Mouse (Mus musculus): ENCODE measurements around the gene Zfp277. TPM values are rescaled to one million over a fixed set of nuclear protein-coding genes. Genes with fewer than 3 reads are reported as not detected.

Zfp277 gene
- polyA plus RNA-seq, 1 experiment from 2014 or later = 39.0 TPM

DNA sequence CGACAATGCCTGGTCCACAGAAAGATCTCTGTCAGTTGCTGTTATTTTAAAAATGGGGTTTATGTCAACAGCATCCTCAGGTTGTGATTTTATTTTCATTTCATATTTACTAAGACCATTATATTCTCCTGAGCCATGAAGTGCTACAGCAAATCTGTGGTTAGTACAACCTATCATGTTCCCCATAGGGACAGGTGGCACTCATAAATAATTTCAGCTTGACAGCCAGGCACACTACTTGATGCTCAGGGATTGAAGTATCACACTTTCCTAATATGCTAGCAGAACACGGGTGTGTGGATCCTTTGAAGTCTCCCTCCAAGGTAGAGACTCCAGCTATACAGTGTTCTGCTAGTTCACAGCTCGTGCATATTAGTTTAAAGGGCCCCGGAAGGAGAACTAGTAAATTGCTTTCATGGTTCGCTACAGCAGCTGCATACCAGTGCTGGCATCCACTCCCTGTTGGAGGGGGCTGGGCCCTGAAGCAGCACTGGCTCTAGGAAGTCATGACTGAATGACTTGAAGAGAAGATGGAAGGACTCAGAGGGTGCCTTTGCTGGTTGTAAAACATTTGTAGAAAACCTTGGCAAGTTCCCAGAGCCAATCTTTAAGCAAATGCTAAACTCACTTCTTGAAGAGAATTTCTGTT, 118.6 kb downstream of the Zfp277 start:
- H3K36me3 ChIP-seq (replicated peaks) = 0 out of 2 replicates have a peak, but pooled peaks cover 6% of the 10 kb centered on the region
- 76% methylated on average over 5 of the region's 5 CpGs for WGBS
- DNase-seq (ENCODE audit: low spot score) = no peak

DNA sequence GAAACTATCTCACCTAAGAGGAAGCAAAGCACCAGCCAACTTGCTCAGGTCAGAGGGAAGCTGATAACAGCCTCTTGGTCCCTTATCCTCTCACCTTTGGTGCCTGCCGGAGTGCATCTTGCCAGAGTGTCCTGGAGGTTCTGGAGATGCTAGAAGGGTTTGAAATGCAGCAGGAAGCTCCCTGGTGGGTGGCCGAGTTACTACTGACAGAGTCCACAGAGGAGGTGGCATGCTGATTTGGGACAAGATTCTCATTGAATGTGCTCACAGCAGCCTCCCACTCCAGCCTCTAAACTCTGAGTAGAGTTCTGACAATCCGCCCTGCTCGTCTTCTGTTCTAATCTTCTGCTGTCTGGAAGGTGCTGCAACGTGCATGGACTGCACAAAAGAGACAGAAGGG, 120.1 kb downstream of the Zfp277 start:
- no peaks in the 10 kb centered on the region for H3K9me3 ChIP-seq
- peaks cover 10% of the 10 kb centered on the region for H3K36me3 ChIP-seq (replicated peaks)
- H3K27me3 ChIP-seq (replicated peaks; ENCODE audit: low read depth, poor library complexity, severe bottlenecking) = no peaks in the 10 kb centered on the region
- H3K4me3 ChIP-seq = no peak overlapping the region
- WGBS = 73% methylated on average over 5 of the region's 5 CpGs
- no peak overlapping the region for H3K27ac ChIP-seq (replicated peaks)
- peaks cover 4% of the 10 kb centered on the region; the same call in 1 of the 2 replicates for H3K4me1 ChIP-seq
- no peak for DNase-seq (ENCODE audit: low spot score)

More for the DNA sequence above, 118.6 kb downstream of the Zfp277 start:
- no peak overlapping the region for H3K27ac ChIP-seq (replicated peaks)
- no peaks in the 10 kb centered on the region for H3K9me3 ChIP-seq
- H3K4me1 ChIP-seq = peaks cover 4% of the 10 kb centered on the region; the same call in 1 of the 2 replicates
- H3K4me3 ChIP-seq = no peak overlapping the region
- no peaks in the 10 kb centered on the region for H3K27me3 ChIP-seq (replicated peaks; ENCODE audit: low read depth, poor library complexity, severe bottlenecking)

- Histone ChIP-seq H3K27me3 (replicated peaks; ENCODE audit: low read depth, poor library complexity, severe bottlenecking) (no peaks in the 10 kb centered on the region), H3K4me3 (no peak overlapping the region), H3K27ac (replicated peaks) (no peak overlapping the region), H3K4me1 (peaks cover 4% of the 10 kb centered on the region; the same call in 1 of the 2 replicates), H3K36me3 (replicated peaks) (peaks cover 17% of the 10 kb centered on the region), H3K9me3 (no peaks in the 10 kb centered on the region)
- 71% methylated on average over 5 of the region's 5 CpGs for WGBS
- no peak for DNase-seq (ENCODE audit: low spot score)
Measured at GRCm38 (mm10) chr12:40324819-40325218, 120.9 kb downstream of the Zfp277 start.

- H3K27ac ChIP-seq (replicated peaks) = no peak overlapping the region
- peaks cover 5% of the 10 kb centered on the region; the same call in 1 of the 2 replicates for H3K36me3 ChIP-seq (replicated peaks)
- no peaks in the 10 kb centered on the region for H3K27me3 ChIP-seq (replicated peaks; ENCODE audit: low read depth, poor library complexity, severe bottlenecking)
- no peaks in the 10 kb centered on the region for H3K4me1 ChIP-seq
- H3K9me3 ChIP-seq = 0 out of 2 replicates have a peak, but pooled peaks cover 2% of the 10 kb centered on the region
- H3K4me3 ChIP-seq = no peak overlapping the region
- 90% methylated on average over 2 of the region's 2 CpGs for WGBS
- DNase-seq (ENCODE audit: low spot score) = no peak
Measured at GRCm38 (mm10) chr12:40315146-40315545, 130.6 kb downstream of the Zfp277 start.

GRCm38 (mm10) chr12:40303960-40304359, 141.7 kb downstream of the Zfp277 start:
- no peaks in the 10 kb centered on the region for H3K9me3 ChIP-seq
- WGBS = 84% methylated on average over 6 of the region's 6 CpGs
- no peak overlapping the region for H3K4me3 ChIP-seq
- no peaks in the 10 kb centered on the region for H3K27me3 ChIP-seq (replicated peaks; ENCODE audit: low read depth, poor library complexity, severe bottlenecking)
- H3K27ac ChIP-seq (replicated peaks) = no peak overlapping the region
- no peak for DNase-seq (ENCODE audit: low spot score)
- H3K36me3 ChIP-seq (replicated peaks) = no peaks in the 10 kb centered on the region
- H3K4me1 ChIP-seq = no peaks in the 10 kb centered on the region

GRCm38 (mm10) chr12:40298636-40299035, 147.1 kb downstream of the Zfp277 start:
- no peaks in the 10 kb centered on the region for H3K9me3 ChIP-seq
- WGBS = 89% methylated on average over 3 of the region's 3 CpGs
- H3K4me3 ChIP-seq = no peak overlapping the region
- H3K4me1 ChIP-seq = no peaks in the 10 kb centered on the region
- DNase-seq (ENCODE audit: low spot score) = no peak
- H3K27me3 ChIP-seq (replicated peaks; ENCODE audit: low read depth, poor library complexity, severe bottlenecking) = no peaks in the 10 kb centered on the region
- no peak overlapping the region for H3K27ac ChIP-seq (replicated peaks)
- H3K36me3 ChIP-seq (replicated peaks) = no peaks in the 10 kb centered on the region

- Histone ChIP-seq H3K4me1 (no peaks in the 10 kb centered on the region), H3K36me3 (replicated peaks) (no peaks in the 10 kb centered on the region), H3K4me3 (no peak overlapping the region), H3K9me3 (peaks cover 11% of the 10 kb centered on the region; the same call in 1 of the 2 replicates), H3K27ac (replicated peaks) (no peak overlapping the region), H3K27me3 (replicated peaks; ENCODE audit: low read depth, poor library complexity, severe bottlenecking) (no peaks in the 10 kb centered on the region)
- DNase-seq (ENCODE audit: low spot score) = no peak
- 84% methylated on average over 4 of the region's 4 CpGs for WGBS
Measured at GRCm38 (mm10) chr12:40286539-40286938, 159.2 kb downstream of the Zfp277 start.

- WGBS = 92% methylated on average over 4 of the region's 4 CpGs
- Histone ChIP-seq H3K4me3 (no peak overlapping the region), H3K9me3 (no peaks in the 10 kb centered on the region), H3K27me3 (replicated peaks; ENCODE audit: low read depth, poor library complexity, severe bottlenecking) (no peaks in the 10 kb centered on the region), H3K27ac (replicated peaks) (no peak overlapping the region), H3K36me3 (replicated peaks) (no peaks in the 10 kb centered on the region), H3K4me1 (no peaks in the 10 kb centered on the region)
- no peak for DNase-seq (ENCODE audit: low spot score)
Measured at GRCm38 (mm10) chr12:40280596-40281325, 164.9 kb downstream of the Zfp277 start.

- Histone ChIP-seq H3K4me3 (no peak overlapping the region), H3K4me1 (no peaks in the 10 kb centered on the region), H3K27ac (replicated peaks) (no peak overlapping the region), H3K9me3 (no peaks in the 10 kb centered on the region), H3K36me3 (replicated peaks) (no peaks in the 10 kb centered on the region), H3K27me3 (replicated peaks; ENCODE audit: low read depth, poor library complexity, severe bottlenecking) (no peaks in the 10 kb centered on the region)
- DNase-seq (ENCODE audit: low spot score) = no peak
- WGBS = 87% methylated on average over 3 of the region's 3 CpGs
Measured at GRCm38 (mm10) chr12:40277581-40277980, 168.1 kb downstream of the Zfp277 start.

DNA sequence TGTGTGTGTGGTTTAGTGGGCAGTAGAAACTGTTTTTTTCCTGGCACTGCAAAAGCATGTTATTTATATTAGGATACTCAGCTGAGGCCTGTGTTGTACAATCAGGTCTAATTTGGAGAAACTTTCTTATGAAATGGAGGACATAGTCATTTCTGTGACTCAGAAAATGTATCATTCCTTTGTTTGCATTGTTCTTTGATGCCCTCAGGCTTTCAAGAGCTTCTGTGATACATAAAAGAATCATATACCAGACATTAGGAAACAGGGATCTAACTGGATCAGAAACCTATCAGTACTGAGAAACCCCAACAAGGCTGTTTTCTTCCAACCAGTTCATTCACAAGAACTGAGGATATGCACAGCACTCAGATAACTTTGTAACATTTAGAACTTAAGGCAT, 170.8 kb downstream of the Zfp277 start:
- Histone ChIP-seq H3K9me3 (no peaks in the 10 kb centered on the region), H3K4me1 (no peaks in the 10 kb centered on the region)
- DNase-seq (ENCODE audit: low spot score) = no peak

DNA sequence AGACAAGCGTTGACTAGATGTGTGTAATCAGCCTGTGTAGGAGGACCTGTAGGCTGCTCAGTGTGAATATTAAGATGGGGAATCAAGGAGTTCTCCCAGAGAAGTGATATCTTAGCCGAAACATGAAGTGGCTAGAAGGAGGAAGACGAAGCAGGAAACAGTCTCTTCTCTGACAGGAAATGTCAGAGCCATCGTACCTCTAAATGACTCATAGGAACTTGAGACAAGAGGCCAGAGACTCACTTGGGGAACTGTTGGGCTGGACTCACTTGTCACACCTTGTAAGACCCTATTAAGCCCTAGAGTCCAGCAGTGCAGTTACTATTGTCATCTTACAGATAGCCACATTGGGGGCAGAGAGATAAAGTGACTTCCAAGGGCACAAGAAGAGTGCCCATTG, 172.4 kb downstream of the Zfp277 start:
- Histone ChIP-seq H3K4me1 (no peaks in the 10 kb centered on the region), H3K36me3 (replicated peaks) (no peaks in the 10 kb centered on the region), H3K4me3 (no peak overlapping the region), H3K27me3 (replicated peaks; ENCODE audit: low read depth, poor library complexity, severe bottlenecking) (no peaks in the 10 kb centered on the region), H3K9me3 (no peaks in the 10 kb centered on the region), H3K27ac (replicated peaks) (no peak overlapping the region)
- 85% methylated on average over 4 of the region's 4 CpGs for WGBS
- DNase-seq (ENCODE audit: low spot score) = no peak

More for the DNA sequence above, 170.8 kb downstream of the Zfp277 start:
- H3K27me3 ChIP-seq (replicated peaks; ENCODE audit: low read depth, poor library complexity, severe bottlenecking) = no peaks in the 10 kb centered on the region
- H3K27ac ChIP-seq (replicated peaks) = no peak overlapping the region
- no peak overlapping the region for H3K4me3 ChIP-seq
- no peaks in the 10 kb centered on the region for H3K36me3 ChIP-seq (replicated peaks)

DNA sequence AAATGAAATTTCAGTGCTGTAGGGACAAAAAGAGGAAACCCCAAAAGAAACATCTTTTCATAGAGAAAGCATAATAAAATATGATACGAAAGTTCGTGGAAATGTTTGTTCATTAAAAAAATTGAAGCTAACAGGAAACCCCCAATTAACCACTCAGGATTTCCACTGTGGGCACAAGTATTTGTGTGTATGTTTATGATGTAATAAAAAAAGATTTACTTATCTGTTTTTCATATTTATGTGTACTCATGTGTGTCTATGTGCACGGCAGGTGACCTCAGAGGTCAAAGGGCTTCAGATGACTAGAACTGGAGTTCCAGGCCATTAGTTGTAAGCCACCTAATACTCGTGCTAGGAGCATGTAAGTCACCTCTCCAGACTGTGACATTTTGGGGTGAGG, 173.0 kb downstream of the Zfp277 start:
- 78% methylated on average over 4 of the region's 4 CpGs for WGBS
- no peaks in the 10 kb centered on the region for H3K4me1 ChIP-seq
- H3K27me3 ChIP-seq (replicated peaks; ENCODE audit: low read depth, poor library complexity, severe bottlenecking) = no peaks in the 10 kb centered on the region
- no peaks in the 10 kb centered on the region for H3K36me3 ChIP-seq (replicated peaks)
- no peak overlapping the region for H3K27ac ChIP-seq (replicated peaks)
- H3K9me3 ChIP-seq = no peaks in the 10 kb centered on the region
- H3K4me3 ChIP-seq = no peak overlapping the region
- DNase-seq (ENCODE audit: low spot score) = no peak

DNA sequence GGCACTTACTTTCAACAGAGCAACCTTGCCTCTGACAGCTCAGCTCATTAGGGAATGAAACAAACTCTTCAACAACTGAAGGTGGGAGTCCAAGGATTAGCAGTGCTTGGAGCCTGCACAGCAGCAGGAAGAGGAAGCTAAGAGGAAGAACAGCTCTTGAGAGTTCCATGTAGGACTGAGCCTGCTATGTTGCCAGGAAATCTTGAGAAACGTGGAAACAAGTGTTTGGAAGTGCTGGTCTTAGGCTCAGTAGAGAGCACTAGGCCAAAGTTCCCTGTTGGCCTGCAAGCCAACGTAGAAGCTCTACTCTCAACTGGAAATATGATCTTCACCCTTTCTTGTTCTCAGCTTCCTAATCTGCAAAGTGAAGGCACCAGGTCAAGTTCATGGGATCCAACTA, 177.4 kb downstream of the Zfp277 start:
- whole genome bisulfite sequencing = 77% methylated on average over 2 of the region's 2 CpGs
- Histone ChIP-seq H3K4me1 (no peaks in the 10 kb centered on the region), H3K36me3 (replicated peaks) (no peaks in the 10 kb centered on the region), H3K4me3 (no peak overlapping the region), H3K27me3 (replicated peaks; ENCODE audit: low read depth, poor library complexity, severe bottlenecking) (no peaks in the 10 kb centered on the region), H3K9me3 (no peaks in the 10 kb centered on the region), H3K27ac (replicated peaks) (no peak overlapping the region)
- DNase-seq (ENCODE audit: low spot score) = no peak

Measured in embryonic facial prominence, embryonic 10.5 days (tissue).